Mouse (Mus musculus) urinary bladder, postnatal 14 days (tissue): ENCODE measurements around the gene Gtf3c5.

Experiments
- DNase-seq: peaks from one replicate; pipeline ENCODE4 v3.0.0; 2021; ENCODE audit warnings: low spot score

The Gtf3c5 gene

DNA sequence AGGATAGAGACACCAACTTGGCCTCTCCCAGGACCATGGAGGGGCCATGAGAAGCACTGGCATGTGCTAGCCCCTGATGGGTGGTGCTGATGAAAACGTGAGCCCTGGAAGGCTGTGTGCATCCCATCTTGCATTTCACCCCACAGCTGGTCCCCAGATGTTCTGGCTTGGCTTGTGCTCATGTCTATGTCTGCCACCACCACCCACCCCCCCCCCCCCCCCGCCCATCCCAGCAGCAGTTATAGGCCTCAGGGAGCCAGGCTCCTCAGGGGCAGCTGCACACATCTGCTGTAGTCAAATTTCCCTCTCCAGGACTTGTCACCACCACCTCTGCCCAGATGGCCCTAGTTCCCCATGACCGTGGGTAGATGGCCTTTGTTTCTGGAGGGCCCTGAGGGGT, 13.6 kb downstream of the Gtf3c5 start:
- no peak for DNase-seq

DNA sequence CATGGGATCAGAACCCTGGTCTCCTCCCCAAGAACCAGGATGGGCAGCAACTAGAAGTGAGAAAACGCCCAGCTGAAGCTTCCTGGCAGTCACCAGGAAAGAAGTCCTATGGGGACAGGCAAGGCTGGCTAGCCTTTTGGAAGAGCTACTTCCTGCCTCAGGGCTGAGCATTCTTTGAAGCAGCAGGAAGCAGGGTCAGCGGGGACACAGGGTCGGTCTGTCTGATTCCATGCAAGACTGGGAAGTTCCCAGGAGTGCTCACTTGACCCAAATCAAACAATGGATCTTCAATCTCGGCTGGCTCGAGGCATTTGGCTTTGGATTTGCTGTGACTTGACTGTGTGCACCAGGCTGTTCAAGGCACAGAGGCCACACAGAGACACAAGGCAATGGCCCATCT, 17.0 kb downstream of the Gtf3c5 start:
- DNase-seq, result no peak

DNA sequence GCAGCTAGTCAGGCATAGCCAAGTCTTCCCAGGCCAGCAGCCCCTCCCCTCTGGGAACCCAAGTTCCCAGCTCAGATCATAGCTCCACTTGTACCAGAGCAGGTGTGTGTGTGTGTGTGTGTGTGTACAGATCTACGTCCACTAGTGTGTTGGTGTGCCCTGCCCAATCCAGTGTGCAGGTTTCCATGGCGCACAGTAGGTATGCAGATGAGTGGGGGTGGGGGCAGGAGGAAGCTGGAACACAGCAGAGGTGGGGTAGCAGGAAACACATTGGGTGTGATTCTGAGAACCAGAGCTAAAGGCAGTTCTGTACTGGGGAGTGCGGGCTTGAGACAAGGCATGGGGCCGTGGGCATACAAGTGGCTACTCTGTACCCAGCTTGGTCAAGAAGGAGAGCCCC, 19.2 kb downstream of the Gtf3c5 start:
- DNase-seq, result no peak

DNA sequence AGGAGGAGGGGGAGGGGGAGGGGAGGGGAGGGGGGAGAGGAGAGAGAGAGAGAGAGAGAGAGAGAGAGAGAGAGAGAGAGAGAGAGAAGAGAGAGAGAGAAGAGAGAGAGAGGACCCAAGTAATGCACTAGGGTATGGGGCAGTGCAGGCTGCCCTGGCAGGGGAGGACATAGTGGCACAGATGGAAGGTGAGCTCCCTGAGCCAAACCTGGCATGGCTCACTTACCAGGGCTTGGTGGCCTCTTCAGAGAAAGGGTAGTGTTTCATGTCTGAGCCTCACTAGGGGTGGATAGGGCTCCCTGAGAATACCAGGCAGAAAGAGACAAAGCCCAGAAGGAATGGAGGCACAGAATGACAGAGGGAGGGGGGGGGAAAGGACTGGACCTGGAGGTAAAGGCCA, 19.7 kb downstream of the Gtf3c5 start:
- DNase-seq, result no peak

DNA sequence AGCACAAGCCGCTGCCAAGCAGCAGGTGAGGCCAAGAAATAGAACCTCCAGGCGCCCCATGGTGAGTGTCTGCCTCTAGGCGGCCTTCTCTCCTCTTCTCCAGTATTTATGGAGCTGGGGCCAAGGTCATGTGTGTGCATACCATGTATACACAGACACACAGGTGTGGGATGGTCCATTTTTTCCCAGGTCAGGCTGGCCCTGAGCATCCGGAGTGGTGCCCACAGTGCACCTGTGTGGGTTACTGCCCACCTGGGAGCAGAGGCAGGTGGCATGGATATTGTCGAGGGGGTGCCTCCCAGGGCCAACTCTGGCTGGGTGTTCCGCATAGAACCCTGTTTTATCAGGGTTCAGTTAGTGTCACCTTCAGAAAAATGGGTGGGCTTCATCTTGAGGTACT, 20.2 kb downstream of the Gtf3c5 start, which contains the start of gene Cel:
Gene Cel (minus strand): TSS at position 101 of the 400 bp plus-strand sequence.
- DNase-seq, result no peak

DNA sequence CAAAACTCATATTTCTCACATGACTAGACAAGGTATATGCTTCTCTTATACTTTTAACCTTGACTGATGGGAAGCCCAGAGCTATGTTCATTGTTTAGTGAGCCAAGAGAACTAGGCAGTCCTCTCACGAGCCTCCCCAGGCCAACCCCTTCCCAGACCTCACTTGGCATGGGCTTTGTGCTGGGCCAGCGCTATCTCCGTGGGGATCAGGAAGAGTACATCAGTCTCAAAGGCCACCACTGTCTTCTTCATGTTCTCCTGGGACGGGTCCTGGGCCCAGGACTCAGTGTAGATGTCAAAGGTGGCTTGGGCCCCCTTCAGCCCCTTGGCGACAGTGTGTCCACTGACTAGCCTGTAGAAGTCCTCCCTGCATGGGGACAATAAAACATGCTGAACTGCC, 26.1 kb downstream of the Gtf3c5 start:
- no peak for DNase-seq

DNA sequence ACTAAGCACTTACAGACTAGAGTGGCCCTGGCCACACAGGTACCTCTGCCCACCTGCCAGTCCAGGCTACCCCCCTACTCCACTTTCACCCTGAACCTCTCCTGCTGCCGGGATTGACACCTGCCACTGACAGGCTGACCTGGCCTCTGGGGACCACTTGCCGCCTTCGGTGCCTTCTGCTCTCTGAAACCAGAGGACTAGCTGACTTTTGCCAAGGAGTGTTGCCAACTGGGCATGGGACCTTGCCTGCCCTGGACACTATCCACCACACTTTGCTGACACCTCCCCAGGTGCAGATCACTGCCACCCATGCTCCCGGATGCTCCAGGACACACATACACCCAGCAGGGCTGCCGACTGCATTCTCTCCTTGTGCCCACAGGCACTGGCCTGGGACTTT, 31.2 kb downstream of the Gtf3c5 start:
- no peak for DNase-seq

DNA sequence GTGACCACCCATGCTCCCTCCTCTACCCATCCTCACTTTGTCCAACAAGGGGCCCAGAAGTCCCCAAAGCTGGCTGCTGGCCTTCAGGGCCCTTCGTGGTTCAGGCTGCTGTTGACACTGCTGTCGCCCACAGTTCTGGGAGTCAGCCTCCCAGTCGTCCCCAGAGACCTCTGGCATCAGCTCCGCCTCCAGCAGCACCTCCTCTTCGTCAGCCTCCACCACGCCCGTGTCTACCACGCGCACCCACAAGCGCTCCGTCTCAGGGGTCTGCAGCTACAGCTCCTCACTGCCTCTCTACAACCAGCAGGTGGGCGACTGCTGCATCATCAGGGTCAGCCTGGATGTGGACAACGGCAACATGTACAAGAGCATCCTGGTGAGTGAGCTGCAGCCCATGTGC, 34.4 kb downstream of the Gtf3c5 start:
- no peak for DNase-seq

DNA sequence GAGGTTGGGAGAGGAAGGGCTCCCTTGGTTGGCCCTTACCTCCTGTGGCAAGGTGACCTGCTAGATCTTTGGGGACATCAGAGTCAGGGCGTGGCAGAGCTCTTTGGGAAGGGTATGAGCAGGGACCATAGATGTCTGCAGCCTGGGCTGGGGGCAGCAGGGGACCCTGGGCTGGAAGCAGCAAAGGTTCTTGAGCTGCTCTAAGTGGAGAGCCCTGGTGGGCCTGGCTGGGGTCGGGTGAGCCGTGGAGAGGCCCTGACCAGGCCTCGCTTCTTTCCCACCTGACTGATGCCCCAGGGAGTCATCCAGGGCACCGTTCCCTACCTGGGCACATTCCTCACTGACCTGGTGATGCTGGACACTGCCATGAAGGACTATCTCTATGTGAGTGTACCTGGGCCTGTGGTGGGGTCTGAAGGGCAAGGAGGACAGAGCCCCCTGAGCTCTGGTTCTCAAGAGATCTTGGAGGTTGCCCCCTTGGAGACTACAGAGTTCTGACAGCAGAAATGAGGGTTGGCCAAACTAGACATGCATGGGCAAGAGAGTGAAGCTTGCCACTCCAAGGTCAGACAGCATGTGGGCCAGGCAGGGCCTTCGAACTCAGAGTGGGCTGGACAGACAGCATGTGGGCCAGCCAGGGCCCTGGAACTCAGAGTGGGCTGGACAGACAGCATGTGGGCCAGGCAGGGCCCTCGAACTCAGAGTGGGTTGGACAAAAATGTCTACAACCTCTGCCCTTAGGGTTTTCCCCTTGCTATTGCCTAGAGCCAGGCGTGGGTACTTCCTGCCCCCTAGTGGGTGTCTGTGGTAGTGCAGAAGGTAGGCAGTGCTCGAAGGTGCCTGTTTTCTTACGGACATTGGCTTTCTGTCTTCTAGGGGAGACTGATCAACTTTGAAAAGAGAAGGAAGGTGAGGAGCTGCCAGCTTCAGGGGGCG, 36.0 kb downstream of the Gtf3c5 start:
- DNase-seq, result peak; percentile 88

DNA sequence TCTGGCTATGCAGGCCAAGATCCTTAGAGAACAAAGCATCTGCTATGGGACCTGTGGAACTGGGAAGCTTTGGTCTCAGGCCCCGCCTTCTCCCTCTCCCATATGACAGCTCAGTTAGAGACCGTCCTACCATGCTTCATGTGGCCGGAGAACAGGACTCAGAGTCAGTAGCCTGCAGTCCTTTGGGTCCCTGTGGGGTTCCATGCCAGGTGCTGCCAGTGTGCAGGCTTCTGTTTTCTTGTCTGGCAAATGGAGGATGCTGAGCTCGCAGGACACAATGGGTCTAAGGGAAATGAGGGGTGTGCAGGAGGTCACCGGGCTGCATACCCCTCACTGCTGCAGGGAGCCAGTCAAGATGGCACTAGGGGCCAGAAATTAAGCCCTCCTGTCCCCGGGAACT, 37.0 kb downstream of the Gtf3c5 start:
- DNase-seq, result no peak

DNA sequence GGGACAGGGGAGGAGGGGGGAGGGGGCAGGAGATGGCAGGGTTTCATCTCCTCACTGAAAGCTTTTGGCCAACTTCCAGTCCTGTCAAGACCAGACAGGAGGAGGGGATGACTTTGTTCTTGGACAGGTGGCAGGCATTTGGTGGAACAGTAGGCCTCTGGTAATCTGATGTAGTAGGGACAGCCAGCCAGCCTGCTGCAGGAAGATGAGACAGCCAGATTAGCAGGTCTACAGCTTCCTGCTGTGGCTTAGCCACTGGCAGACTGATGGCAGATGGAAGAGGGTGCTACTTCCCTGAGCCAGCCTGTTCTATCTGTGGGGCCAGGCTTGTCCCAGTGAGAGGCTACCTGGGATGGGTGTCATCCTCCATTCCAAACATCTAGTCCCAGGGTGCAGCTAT, 37.6 kb downstream of the Gtf3c5 start:
- DNase-seq, result no peak

DNA sequence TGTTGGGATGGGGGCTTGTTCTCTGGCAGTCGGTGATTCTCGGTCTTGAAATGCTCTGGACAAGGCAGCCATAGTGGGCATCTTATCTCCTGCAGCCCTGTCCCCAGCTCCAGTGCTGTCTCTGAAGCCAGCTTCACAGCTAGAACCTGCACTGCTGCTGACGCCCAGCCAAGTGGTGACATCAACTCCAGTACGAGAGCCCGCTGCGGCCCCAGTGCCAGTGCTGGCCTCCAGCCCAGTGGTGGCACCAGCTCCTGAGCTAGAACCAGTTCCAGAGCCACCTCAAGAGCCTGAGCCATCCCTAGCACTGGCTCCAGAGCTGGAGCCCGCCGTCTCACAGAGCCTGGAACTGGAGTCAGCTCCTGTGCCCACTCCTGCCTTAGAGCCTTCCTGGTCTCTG, 39.7 kb downstream of the Gtf3c5 start:
- no peak for DNase-seq

DNA sequence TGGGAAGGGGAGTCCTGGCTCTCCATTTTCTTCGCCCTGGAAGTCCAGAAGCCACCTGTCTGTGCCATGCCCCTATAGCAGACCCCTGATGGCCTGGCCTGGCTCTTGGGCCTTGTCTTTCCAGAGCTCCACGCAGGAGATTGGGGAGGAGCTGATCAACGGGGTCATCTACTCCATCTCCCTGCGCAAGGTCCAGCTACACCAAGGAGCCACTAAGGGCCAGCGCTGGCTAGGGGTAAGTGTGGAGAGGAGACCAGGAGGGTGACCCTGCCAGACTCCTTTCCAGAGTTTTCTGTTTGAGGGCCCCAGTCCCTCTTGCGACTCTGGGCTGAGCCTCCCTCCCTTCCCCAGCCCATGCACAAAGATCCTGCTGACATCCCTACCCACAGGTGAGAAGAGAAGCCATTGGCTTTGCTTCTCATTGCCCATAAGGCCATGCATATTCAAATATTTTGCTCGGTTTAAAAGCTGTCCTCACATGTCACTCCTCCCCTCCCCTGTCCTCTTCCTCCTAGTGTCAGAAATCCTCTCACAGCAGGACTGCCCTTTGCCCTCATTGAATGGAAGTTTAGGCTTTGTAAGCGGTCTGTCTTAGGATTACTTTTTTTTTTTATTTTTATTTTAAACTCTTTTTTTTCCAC, 42.8 kb downstream of the Gtf3c5 start:
- DNase-seq, result no peak

DNA sequence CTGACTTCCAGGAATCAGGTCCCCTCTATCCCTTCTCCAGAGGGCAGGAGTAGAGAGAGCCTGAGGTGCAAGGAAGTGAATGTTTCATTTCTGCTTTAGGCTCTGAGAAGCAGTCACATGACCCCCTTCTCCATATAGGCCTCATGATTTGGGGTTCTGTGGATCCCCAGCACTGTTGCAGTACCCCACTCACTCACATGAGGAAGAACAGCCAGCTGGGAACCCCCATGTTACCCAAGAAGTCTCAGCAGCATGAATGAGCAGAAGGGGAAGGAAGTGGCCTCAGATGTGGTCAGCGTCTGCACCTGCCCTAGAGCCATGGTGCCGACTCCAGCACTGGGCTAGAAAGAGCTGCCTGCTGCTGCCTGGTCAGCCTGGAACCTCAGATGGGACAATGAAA, 43.6 kb downstream of the Gtf3c5 start:
- no peak for DNase-seq

DNA sequence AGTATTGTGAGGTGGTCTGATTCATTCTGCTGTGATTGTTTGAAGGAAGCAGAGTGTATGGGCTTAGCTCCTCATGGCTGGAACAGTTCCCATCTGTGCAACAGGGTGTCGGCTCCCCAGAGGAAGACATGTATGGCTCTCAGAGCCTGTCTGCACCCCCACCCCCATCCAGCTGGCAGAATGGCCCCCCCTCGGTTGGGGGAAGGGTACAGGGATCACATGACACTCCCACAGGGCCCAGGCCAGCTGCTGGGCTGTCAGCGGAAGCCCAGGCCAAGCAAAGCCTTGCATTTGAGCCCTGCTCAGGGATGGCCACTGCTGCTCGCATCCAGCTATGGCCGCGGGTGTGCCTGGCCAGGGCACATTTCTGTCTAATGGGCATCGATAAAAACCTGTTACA, 44.3 kb downstream of the Gtf3c5 start:
- DNase-seq, result peak; percentile 59

DNA sequence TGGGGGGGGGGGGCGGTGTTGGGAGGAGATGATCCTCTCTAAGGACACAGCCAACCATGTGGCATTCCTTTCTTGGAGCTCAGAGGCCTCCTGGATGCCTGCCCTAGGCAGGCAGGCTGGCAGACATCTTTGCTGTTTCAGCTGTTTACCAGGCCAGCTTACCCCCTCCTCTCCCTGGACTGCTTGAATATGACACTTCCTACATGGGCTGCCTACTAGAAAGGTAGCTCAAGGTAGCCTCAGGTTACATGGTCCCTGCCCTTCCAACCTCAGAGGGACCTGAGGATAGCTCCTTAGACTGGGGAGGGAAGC, 44.8 kb downstream of the Gtf3c5 start:
- DNase-seq, result no peak

DNA sequence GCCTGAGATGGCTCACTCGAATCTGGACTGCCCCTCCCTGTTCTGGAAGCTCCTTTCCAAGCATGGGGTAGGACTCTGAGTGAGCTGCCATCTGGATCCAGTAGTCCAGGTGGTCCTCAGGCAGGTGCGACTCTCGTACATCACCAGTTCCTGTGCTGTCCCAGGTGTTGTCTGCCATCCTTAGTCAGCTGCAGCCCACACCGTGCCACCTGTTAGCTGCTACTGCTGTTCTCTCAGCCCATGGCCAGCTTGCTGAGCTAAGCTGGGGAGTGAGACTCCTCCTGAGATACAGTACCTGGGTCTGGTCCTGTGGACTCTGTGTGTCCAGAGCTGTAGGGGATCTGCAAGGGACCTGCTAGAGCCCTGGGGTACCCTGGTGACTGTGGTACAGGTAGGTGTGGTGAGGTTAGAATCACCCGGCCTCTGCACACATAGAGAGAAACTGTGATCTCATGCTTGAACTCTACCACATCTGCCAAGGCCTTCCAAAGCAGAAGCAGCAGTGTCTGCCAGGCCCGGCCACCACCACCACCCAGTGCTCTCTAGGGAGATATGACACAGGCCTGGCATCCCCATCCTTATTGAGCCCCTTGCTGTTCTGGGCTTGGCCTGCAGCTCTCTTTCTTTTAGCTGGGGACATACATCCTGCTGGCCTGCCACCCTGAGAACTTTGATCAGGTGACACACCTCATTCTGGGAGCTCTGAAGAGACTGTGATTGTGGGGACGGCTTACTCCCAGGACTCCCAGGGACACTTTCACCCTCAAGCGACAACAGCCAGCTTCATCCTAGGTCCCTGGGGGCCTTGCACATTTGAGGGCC, 45.3 kb downstream of the Gtf3c5 start:
- no peak for DNase-seq

DNA sequence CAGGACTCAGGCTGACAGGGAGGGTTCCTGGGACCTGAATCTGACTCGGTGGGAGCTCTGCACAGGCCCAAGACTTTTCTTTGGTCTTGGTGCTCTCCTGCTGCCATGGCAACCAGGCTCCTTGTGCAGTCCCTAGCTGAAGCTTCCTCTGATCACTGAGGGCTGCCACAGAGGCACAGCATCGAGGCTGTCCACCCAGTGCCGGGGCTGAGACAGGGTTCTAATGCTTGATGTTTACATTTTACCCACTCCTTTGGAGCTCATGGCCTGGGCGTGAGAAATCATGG, 46.0 kb downstream of the Gtf3c5 start:
- DNase-seq, result no peak

DNA sequence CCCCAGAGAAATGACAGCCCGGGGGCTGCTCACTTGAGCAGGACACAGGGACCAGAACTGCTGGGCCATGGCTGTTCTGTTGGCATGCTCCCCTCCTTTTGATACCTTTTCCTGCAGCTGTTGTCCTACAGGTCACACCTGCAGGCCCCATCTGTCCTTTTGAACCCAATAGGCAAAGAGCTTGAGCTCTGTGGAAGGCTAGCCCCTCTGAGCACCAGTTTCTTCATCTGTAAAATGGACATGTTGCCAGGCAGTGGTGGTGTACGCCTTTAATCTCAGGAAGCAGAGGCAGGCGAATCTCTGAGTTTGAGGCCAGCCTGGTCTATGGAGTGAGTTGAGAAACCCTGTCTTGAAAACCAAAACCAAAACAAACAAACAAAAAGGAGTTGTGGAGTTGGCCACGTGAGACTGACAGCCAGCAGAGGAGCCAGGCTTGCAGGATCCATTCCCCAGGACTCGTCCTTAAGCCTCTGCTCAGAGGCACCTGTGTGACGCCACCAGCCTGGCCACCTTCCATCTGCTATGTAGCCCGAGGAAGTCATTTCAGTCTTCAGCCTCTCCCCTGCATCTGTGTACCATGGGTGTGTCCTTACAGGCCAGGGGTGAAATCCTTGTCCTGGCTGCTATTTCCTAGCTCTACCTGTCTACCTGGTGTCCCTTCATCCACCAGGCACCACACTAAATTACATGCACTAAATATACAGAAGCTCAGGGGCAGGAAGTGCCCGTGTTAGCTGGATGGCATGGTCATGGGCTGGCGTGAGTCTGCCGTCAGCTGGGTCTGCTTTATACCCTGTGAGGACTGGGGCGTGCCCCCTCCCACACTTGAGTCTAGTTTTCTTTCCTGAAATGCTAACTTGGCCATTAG, 46.6 kb downstream of the Gtf3c5 start:
- DNase-seq, result peak; percentile 77

DNA sequence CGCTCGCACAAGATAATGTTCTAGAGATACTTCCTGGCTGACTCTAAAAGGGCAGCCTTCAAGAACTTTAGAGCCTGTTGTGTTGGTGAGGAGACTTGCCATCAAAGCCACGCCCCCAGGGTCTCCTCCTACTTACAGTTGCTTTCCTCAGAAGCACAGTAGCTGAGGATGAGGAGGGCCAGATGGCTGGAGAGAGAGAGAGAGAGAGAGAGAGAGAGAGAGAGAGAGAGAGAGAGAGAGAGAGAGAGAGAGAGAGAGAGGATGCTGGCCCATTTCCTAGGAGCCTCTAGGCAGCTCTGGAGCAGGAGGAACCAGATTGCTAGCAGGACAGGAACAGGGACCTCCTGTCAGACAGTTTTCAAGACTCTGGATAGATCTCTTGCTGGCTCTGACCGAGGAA, 47.4 kb downstream of the Gtf3c5 start:
- peak; percentile 47 for DNase-seq

DNA sequence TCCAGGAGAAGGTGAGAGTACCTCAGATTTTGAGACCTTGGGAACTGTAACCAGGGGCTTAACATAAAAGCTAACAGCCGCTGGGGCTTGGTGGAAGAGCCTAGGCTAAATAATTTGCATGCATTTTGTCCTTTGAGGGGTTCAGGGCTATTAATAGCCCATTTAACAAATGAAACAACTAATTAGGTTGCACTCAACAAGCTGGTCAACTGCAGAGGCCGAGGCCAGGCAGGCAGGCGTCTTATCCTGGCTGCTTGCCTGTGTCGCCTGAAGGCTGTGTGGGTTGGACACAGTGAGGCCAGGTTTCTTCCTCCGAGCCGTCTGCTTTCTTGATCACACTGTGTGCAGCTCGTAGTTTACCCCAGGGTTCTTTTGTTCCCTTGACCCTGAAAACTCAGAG, 47.9 kb downstream of the Gtf3c5 start:
- DNase-seq, result peak; percentile 52

DNA sequence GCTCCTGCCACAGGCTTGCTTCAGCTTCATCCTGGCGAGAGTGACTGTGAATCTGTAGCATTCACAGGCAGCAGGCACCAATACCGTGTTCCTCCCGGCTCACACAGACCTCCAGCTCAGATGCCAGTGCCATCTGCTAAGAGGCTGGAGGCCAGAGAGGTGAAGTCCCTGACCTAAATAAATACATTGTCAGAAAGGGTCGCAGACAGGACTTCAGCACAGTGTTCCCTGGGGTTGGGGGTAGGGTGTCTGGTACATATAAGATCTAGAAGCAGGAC, 48.3 kb downstream of the Gtf3c5 start:
- no peak for DNase-seq
